Mouse (Mus musculus) neural tube, embryonic 11.5 days (tissue): Measurements from ENCODE around the gene Stk38. TPM values are rescaled to one million over a fixed set of nuclear protein-coding genes. Genes with fewer than 3 reads are reported as not detected.

Experiments
- ATAC-seq: fragments of 200-750 bp; cut with Nextera tagmentation; 2 replicates; pipeline ENCODE4 v1.8.0; 2017; ENCODE audit warnings: moderate number of reproducible peaks, mild to moderate bottlenecking, moderate TSS enrichment, moderate library complexity; ENCODE audit not compliant: insufficient read depth, low FRiP score, low TSS enrichment
- DNase-seq: peaks from one replicate; pipeline ENCODE4 v3.0.0-alpha.2; 2015; ENCODE audit warnings: low spot score
- H3K27ac ChIP-seq: fragments of 300-500 bp; sonication (generic); 2 replicates; pipeline ENCODE4 v1.5.1; 2014; ENCODE audit warnings: low read depth, mild to moderate bottlenecking, low read length
- H3K27me3 ChIP-seq: fragments of 300-500 bp; sonication (generic); 2 replicates; pipeline ENCODE4 v1.6.1; 2014; ENCODE audit warnings: mild to moderate bottlenecking, low read length, mixed read lengths; ENCODE audit not compliant: control insufficient read depth, insufficient read depth
- H3K36me3 ChIP-seq: fragments of 300-500 bp; sonication (generic); 2 replicates; pipeline ENCODE4 v1.6.1; 2014; ENCODE audit warnings: mild to moderate bottlenecking, low read length, moderate library complexity, mixed read lengths; ENCODE audit not compliant: control insufficient read depth, insufficient read depth
- H3K4me1 ChIP-seq: fragments of 300-500 bp; sonication (generic); 2 replicates; pipeline ENCODE4 v1.6.1; 2014; ENCODE audit warnings: low read length, mixed read lengths; ENCODE audit not compliant: control insufficient read depth, insufficient read depth
- H3K4me2 ChIP-seq: fragments of 300-500 bp; sonication (generic); 2 replicates; pipeline ENCODE4 v1.6.1; 2014; ENCODE audit warnings: low read depth, mild to moderate bottlenecking, moderate library complexity
- H3K4me3 ChIP-seq: fragments of 300-500 bp; sonication (generic); 2 replicates; pipeline ENCODE4 v1.5.1; 2014; ENCODE audit warnings: low read depth, low read length
- H3K9ac ChIP-seq: fragments of 300-500 bp; sonication (generic); 2 replicates; pipeline ENCODE4 v1.6.1; 2014; ENCODE audit warnings: mild to moderate bottlenecking, low read length
- H3K9me3 ChIP-seq: fragments of 300-500 bp; sonication (generic); 2 replicates; pipeline ENCODE4 v1.6.1; 2016; ENCODE audit warnings: low read length; ENCODE audit not compliant: control insufficient read depth
- WGBS: fragments of 180-500 bp; shearing (Covaris S2); extraction: QIAGEN DNeasy Blood & Tissue Kit; methylation state at CpG from one replicate; pipeline ENCODE4 v1.1.7; 2014; 5-methylcytosine and 5-hydroxymethylcytosine counted together
- polyA plus RNA-seq: library from polyadenylated mRNA; unstranded; fragments of >200 nt; fragmentation: Nextera tagmentation; extraction: Ambion mirVana; gene quantifications from 2 replicates; pipeline ENCODE4 v1.2.1, GENCODE M21; 2014

Stk38 gene
- polyA plus RNA-seq, 1 experiment from 2014 or later: 141 TPM

GRCm38 (mm10) chr17:29050791-29051190, 43.0 kb upstream of the Stk38 start:
- DNase-seq (no peak), ATAC-seq (no peak)
- WGBS: 50% methylated on average over 14 of the region's 14 CpGs
- H3K4me1 ChIP-seq: no peaks in the 10 kb centered on the region
- H3K9ac ChIP-seq: no peak overlapping the region
- no peaks in the 10 kb centered on the region for H3K27me3 ChIP-seq
- no peak overlapping the region for H3K4me2 ChIP-seq
- H3K4me3 ChIP-seq: no peak overlapping the region
- H3K27ac ChIP-seq: no peak overlapping the region
- no peaks in the 10 kb centered on the region for H3K9me3 ChIP-seq
- peaks cover under 1% of the 10 kb centered on the region; the same call in 1 of the 2 replicates for H3K36me3 ChIP-seq

GRCm38 (mm10) chr17:29049923-29050322, 42.1 kb upstream of the Stk38 start:
- no peaks in the 10 kb centered on the region for H3K4me1 ChIP-seq
- DNase-seq (no peak), ATAC-seq (no peak)
- no peak overlapping the region for H3K4me2 ChIP-seq
- no peaks in the 10 kb centered on the region for H3K9me3 ChIP-seq
- H3K4me3 ChIP-seq: no peak overlapping the region
- H3K36me3 ChIP-seq: peaks cover 7% of the 10 kb centered on the region
- WGBS: 80% methylated on average over 7 of the region's 7 CpGs
- H3K9ac ChIP-seq: no peak overlapping the region
- no peak overlapping the region for H3K27ac ChIP-seq
- no peaks in the 10 kb centered on the region for H3K27me3 ChIP-seq

DNA sequence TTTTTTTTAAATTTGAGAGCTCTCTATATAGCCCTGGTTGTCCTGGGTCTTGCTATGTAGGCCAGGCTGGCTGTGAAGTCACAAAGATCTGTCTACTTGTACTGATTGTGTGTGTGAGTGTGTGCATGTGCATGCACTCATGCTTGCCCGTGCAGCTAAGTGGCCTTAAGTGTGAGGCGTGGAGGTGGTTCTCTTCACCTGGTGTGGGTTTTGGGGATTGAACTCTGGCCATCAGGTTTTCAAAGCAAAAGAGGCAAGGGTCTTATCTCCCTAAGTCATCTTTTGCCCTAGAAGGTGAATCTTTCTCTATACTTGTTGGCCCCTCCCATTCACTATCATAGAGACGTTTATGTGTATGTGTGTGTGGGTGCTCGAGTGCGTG, 41.7 kb upstream of the Stk38 start:
- no peak overlapping the region for H3K27ac ChIP-seq
- H3K9me3 ChIP-seq: no peaks in the 10 kb centered on the region
- peaks cover 8% of the 10 kb centered on the region for H3K36me3 ChIP-seq
- ATAC-seq (no peak), DNase-seq (no peak)
- H3K4me1 ChIP-seq: no peaks in the 10 kb centered on the region
- H3K4me3 ChIP-seq: no peak overlapping the region
- H3K4me2 ChIP-seq: no peak overlapping the region
- H3K27me3 ChIP-seq: no peaks in the 10 kb centered on the region
- H3K9ac ChIP-seq: no peak overlapping the region
- 78% methylated on average over 5 of the region's 5 CpGs for WGBS

GRCm38 (mm10) chr17:29048748-29049507, 41.1 kb upstream of the Stk38 start:
- ATAC-seq: 0 out of 2 replicates have a peak, but pooled peaks have one; percentile 56
- Histone ChIP-seq H3K9ac (no peak overlapping the region), H3K4me3 (no peak overlapping the region), H3K9me3 (no peaks in the 10 kb centered on the region), H3K27me3 (no peaks in the 10 kb centered on the region), H3K4me2 (no peak overlapping the region), H3K27ac (no peak overlapping the region), H3K4me1 (no peaks in the 10 kb centered on the region), H3K36me3 (peaks cover 11% of the 10 kb centered on the region)
- DNase-seq: peak; percentile 87
- 19% methylated on average over 13 of the region's 13 CpGs for WGBS

GRCm38 (mm10) chr17:29047697-29048514, 40.1 kb upstream of the Stk38 start:
- no peak overlapping the region for H3K4me3 ChIP-seq
- 78% methylated on average over 3 of the region's 3 CpGs for WGBS
- no peaks in the 10 kb centered on the region for H3K9me3 ChIP-seq
- H3K27ac ChIP-seq: no peak overlapping the region
- H3K4me2 ChIP-seq: no peak overlapping the region
- H3K9ac ChIP-seq: no peak overlapping the region
- ATAC-seq: no peak
- peaks cover 17% of the 10 kb centered on the region for H3K36me3 ChIP-seq
- H3K27me3 ChIP-seq: no peaks in the 10 kb centered on the region
- H3K4me1 ChIP-seq: no peaks in the 10 kb centered on the region
- no peak for DNase-seq

GRCm38 (mm10) chr17:29046863-29047262, 39.1 kb upstream of the Stk38 start:
- 81% methylated on average over 3 of the region's 3 CpGs for WGBS
- H3K9ac ChIP-seq: no peak overlapping the region
- H3K4me3 ChIP-seq: no peak overlapping the region
- no peak overlapping the region for H3K27ac ChIP-seq
- no peaks in the 10 kb centered on the region for H3K27me3 ChIP-seq
- no peak for DNase-seq
- H3K4me1 ChIP-seq: no peaks in the 10 kb centered on the region
- no peaks in the 10 kb centered on the region for H3K9me3 ChIP-seq
- peaks cover 17% of the 10 kb centered on the region for H3K36me3 ChIP-seq
- ATAC-seq: no peak
- H3K4me2 ChIP-seq: no peak overlapping the region

DNA sequence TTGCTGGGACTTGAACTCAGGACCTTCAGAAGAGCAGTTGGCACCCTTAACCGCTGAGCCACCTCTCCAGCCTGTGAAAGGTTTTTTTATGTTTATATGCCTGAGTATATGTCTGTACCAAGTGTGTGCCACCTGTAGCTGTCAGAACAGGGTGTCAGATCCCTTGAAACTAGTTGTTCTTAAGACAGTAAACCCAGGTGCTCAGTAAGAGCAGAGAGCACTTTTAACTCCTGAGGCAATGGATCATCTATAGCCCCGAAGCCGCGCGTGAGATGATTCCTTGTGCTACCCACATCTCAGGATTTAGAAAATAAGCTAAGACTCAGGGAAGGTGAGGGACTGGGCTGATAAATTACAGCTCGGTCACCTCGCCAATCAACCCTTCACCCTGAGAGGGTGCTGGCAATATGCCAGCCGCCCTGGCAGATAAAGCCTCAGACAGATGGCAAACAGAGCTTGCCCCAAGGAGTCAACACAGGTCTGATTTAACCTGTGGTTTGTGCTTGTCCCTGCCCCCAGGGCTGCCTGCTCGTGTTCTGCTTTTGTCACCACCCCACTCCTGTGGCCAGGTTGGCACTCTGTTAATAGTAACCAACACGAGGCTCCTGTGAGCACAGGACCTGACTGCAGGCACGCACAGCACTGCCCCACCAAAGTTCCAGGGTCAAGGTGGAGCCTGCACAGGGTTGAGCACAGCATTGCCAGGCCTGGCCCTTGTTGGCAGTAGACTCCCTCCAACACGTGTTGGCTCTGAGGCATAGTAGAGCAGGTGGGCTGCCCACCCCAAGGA, 38.1 kb upstream of the Stk38 start:
- H3K4me3 ChIP-seq: no peak overlapping the region
- H3K27me3 ChIP-seq: no peaks in the 10 kb centered on the region
- H3K9ac ChIP-seq: no peak overlapping the region
- no peaks in the 10 kb centered on the region for H3K9me3 ChIP-seq
- no peak overlapping the region; the same call in 1 of the 2 replicates for H3K27ac ChIP-seq
- peaks cover 18% of the 10 kb centered on the region for H3K36me3 ChIP-seq
- ATAC-seq (no peak), DNase-seq (no peak)
- WGBS: 83% methylated on average over 12 of the region's 12 CpGs
- no peaks in the 10 kb centered on the region for H3K4me1 ChIP-seq
- no peak overlapping the region for H3K4me2 ChIP-seq

GRCm38 (mm10) chr17:29044925-29045319, 37.1 kb upstream of the Stk38 start:
- DNase-seq: no peak

More at GRCm38 (mm10) chr17:29044925-29045319, 37.1 kb upstream of the Stk38 start:
- no peak overlapping the region for H3K27ac ChIP-seq
- no peak overlapping the region for H3K9ac ChIP-seq
- H3K4me2 ChIP-seq: no peak overlapping the region
- no peaks in the 10 kb centered on the region for H3K27me3 ChIP-seq
- no peaks in the 10 kb centered on the region for H3K9me3 ChIP-seq
- H3K4me3 ChIP-seq: no peak overlapping the region
- WGBS: 88% methylated on average over 1 of the region's 1 CpGs
- peaks cover 23% of the 10 kb centered on the region for H3K36me3 ChIP-seq
- no peak for ATAC-seq
- no peaks in the 10 kb centered on the region for H3K4me1 ChIP-seq
